Mouse (Mus musculus): ENCODE results near the gene Atp6v0a1. TPM values are rescaled to one million over a fixed set of nuclear protein-coding genes. Genes with fewer than 3 reads are reported as not detected.

Atp6v0a1 gene
- polyA plus RNA-seq, 1 experiment = 61.5 TPM

- 74% methylated on average over 6 of the region's 6 CpGs for WGBS
- Histone ChIP-seq H3K4me1 (ENCODE audit: control insufficient read depth, insufficient read depth, low read length) (peaks cover 8% of the 10 kb centered on the region; the same call in 1 of the 2 replicates), H3K4me3 (replicated peaks; ENCODE audit: control insufficient read depth, low read depth, low read length) (no peak overlapping the region), H3K27ac (ENCODE audit: control insufficient read depth, insufficient read depth, low read depth, low read length, poor library complexity) (no peak overlapping the region)
- no peak for TF ChIP-seq CTCF (IDR thresholded peaks at IDR 0.05; ENCODE audit: control insufficient read depth, insufficient read depth, low read length)
Measured at GRCm38 (mm10) chr11:101086323-101086674, 77.0 kb downstream of the Atp6v0a1 start.

GRCm38 (mm10) chr11:101086756-101087681 is 77.8 kb downstream of the Atp6v0a1 start, which contains the start of gene Mlx:
Gene Mlx, plus strand, starts transcription at chr11:101087277.
- Histone ChIP-seq H3K4me3 (replicated peaks; ENCODE audit: control insufficient read depth, low read depth, low read length) (peak within 1 kb of the TSS; percentile 73), H3K27ac (ENCODE audit: control insufficient read depth, insufficient read depth, low read depth, low read length, poor library complexity) (peak within 1 kb of the TSS; percentile 67), H3K4me1 (ENCODE audit: control insufficient read depth, insufficient read depth, low read length) (peaks cover 8% of the 10 kb centered on the region; the same call in 1 of the 2 replicates)
- TF ChIP-seq CTCF (IDR thresholded peaks at IDR 0.05; ENCODE audit: control insufficient read depth, insufficient read depth, low read length) (no peak), POLR2A (IDR thresholded peaks at IDR 0.05; ENCODE audit: borderline replicate concordance, control insufficient read depth, low read depth, low read length) (peak; percentile 71)
- WGBS = 2% methylated on average over 52 of the region's 52 CpGs

GRCm38 (mm10) chr11:101087682-101088055 is 78.4 kb downstream of the Atp6v0a1 start:
- 7% methylated on average over 8 of the region's 8 CpGs for WGBS
- Histone ChIP-seq H3K4me3 (replicated peaks; ENCODE audit: control insufficient read depth, low read depth, low read length) (peak overlapping the region; percentile 73), H3K27ac (ENCODE audit: control insufficient read depth, insufficient read depth, low read depth, low read length, poor library complexity) (peak overlapping the region; percentile 67), H3K4me1 (ENCODE audit: control insufficient read depth, insufficient read depth, low read length) (peaks cover 8% of the 10 kb centered on the region; the same call in 1 of the 2 replicates)
- TF ChIP-seq CTCF (IDR thresholded peaks at IDR 0.05; ENCODE audit: control insufficient read depth, insufficient read depth, low read length) (no peak), POLR2A (IDR thresholded peaks at IDR 0.05; ENCODE audit: borderline replicate concordance, control insufficient read depth, low read depth, low read length) (no peak)

GRCm38 (mm10) chr11:101089931-101090330 is 80.7 kb downstream of the Atp6v0a1 start:
- 57% methylated on average over 1 of the region's 1 CpGs for WGBS
- Histone ChIP-seq H3K27ac (ENCODE audit: control insufficient read depth, insufficient read depth, low read depth, low read length, poor library complexity) (no peak overlapping the region), H3K4me1 (ENCODE audit: control insufficient read depth, insufficient read depth, low read length) (peaks cover 8% of the 10 kb centered on the region; the same call in 1 of the 2 replicates)

GRCm38 (mm10) chr11:101094930-101095313 is 85.7 kb downstream of the Atp6v0a1 start:
- WGBS = 2% methylated on average over 18 of the region's 18 CpGs
- TF ChIP-seq POLR2A (IDR thresholded peaks at IDR 0.05; ENCODE audit: borderline replicate concordance, control insufficient read depth, low read depth, low read length) (no peak), CTCF (IDR thresholded peaks at IDR 0.05; ENCODE audit: control insufficient read depth, insufficient read depth, low read length) (no peak)

More at GRCm38 (mm10) chr11:101089931-101090330, 80.7 kb downstream of the Atp6v0a1 start:
- no peak overlapping the region for H3K4me3 ChIP-seq (replicated peaks; ENCODE audit: control insufficient read depth, low read depth, low read length)
- no peak for TF ChIP-seq CTCF (IDR thresholded peaks at IDR 0.05; ENCODE audit: control insufficient read depth, insufficient read depth, low read length)
- no peak for TF ChIP-seq POLR2A (IDR thresholded peaks at IDR 0.05; ENCODE audit: borderline replicate concordance, control insufficient read depth, low read depth, low read length)

GRCm38 (mm10) chr11:101095314-101096024 is 86.2 kb downstream of the Atp6v0a1 start, which contains the start of gene Psmc3ip:
Gene Psmc3ip, minus strand, starts transcription at chr11:101095436.
- H3K4me3 ChIP-seq (replicated peaks; ENCODE audit: control insufficient read depth, low read depth, low read length) = peak within 1 kb of the TSS; percentile 84
- under 1% methylated on average over 43 of the region's 43 CpGs for WGBS
- peak within 1 kb of the TSS; percentile 95 for H3K27ac ChIP-seq (ENCODE audit: control insufficient read depth, insufficient read depth, low read depth, low read length, poor library complexity)
- H3K4me1 ChIP-seq (ENCODE audit: control insufficient read depth, insufficient read depth, low read length) = no peaks in the 10 kb centered on the region
- TF ChIP-seq POLR2A (IDR thresholded peaks at IDR 0.05; ENCODE audit: borderline replicate concordance, control insufficient read depth, low read depth, low read length) = peak; percentile 75; the same call in 1 of the 2 replicates
- peak; percentile 80 for TF ChIP-seq CTCF (IDR thresholded peaks at IDR 0.05; ENCODE audit: control insufficient read depth, insufficient read depth, low read length)

More at GRCm38 (mm10) chr11:101094930-101095313, 85.7 kb downstream of the Atp6v0a1 start:
- peak overlapping the region; percentile 9; the same call in 1 of the 2 replicates for H3K27ac ChIP-seq (ENCODE audit: control insufficient read depth, insufficient read depth, low read depth, low read length, poor library complexity)
- H3K4me3 ChIP-seq (replicated peaks; ENCODE audit: control insufficient read depth, low read depth, low read length) = peak overlapping the region; percentile 84
- H3K4me1 ChIP-seq (ENCODE audit: control insufficient read depth, insufficient read depth, low read length) = no peaks in the 10 kb centered on the region

GRCm38 (mm10) chr11:101098231-101098630 is 89.0 kb downstream of the Atp6v0a1 start:
- Histone ChIP-seq H3K27ac (ENCODE audit: control insufficient read depth, insufficient read depth, low read depth, low read length, poor library complexity) (no peak overlapping the region), H3K4me1 (ENCODE audit: control insufficient read depth, insufficient read depth, low read length) (no peaks in the 10 kb centered on the region)
- 87% methylated on average over 8 of the region's 8 CpGs for WGBS

GRCm38 (mm10) chr11:101103011-101103410 is 93.8 kb downstream of the Atp6v0a1 start:
- 0 out of 2 replicates have a peak, but pooled peaks cover under 1% of the 10 kb centered on the region for H3K4me1 ChIP-seq (ENCODE audit: control insufficient read depth, insufficient read depth, low read length)
- 89% methylated on average over 5 of the region's 5 CpGs for WGBS
- no peak overlapping the region for H3K27ac ChIP-seq (ENCODE audit: control insufficient read depth, insufficient read depth, low read depth, low read length, poor library complexity)
- TF ChIP-seq POLR2A (IDR thresholded peaks at IDR 0.05; ENCODE audit: borderline replicate concordance, control insufficient read depth, low read depth, low read length) = no peak
- TF ChIP-seq CTCF (IDR thresholded peaks at IDR 0.05; ENCODE audit: control insufficient read depth, insufficient read depth, low read length) = no peak
- no peak overlapping the region for H3K4me3 ChIP-seq (replicated peaks; ENCODE audit: control insufficient read depth, low read depth, low read length)

More at GRCm38 (mm10) chr11:101098231-101098630, 89.0 kb downstream of the Atp6v0a1 start:
- TF ChIP-seq CTCF (IDR thresholded peaks at IDR 0.05; ENCODE audit: control insufficient read depth, insufficient read depth, low read length) = no peak
- H3K4me3 ChIP-seq (replicated peaks; ENCODE audit: control insufficient read depth, low read depth, low read length) = no peak overlapping the region
